Mouse (Mus musculus) midbrain, embryonic 16.5 days (tissue): ENCODE data around the gene Foxj2. TPM values are rescaled to one million over a fixed set of nuclear protein-coding genes. Genes with fewer than 3 reads are reported as not detected.

Experiments
- ATAC-seq: fragments of 200-750 bp; cut with Nextera tagmentation; 2 replicates; pipeline ENCODE4 v1.8.0; 2017; ENCODE audit warnings: moderate TSS enrichment
- H3K27ac ChIP-seq: fragments of 300-500 bp; sonication (generic); 2 replicates; pipeline ENCODE4 v1.5.1; 2014; ENCODE audit warnings: mild to moderate bottlenecking, low read length, mixed read lengths
- H3K27me3 ChIP-seq: fragments of 300-500 bp; sonication (generic); 2 replicates; pipeline ENCODE4 v1.6.1; 2014; ENCODE audit warnings: low read depth, low read length, mixed read lengths; ENCODE audit not compliant: control insufficient read depth, insufficient read depth
- H3K36me3 ChIP-seq: fragments of 300-500 bp; sonication (generic); 2 replicates; pipeline ENCODE4 v1.6.1; 2014; ENCODE audit warnings: mild to moderate bottlenecking, low read length, moderate library complexity, mixed read lengths; ENCODE audit not compliant: control insufficient read depth, insufficient read depth
- H3K4me1 ChIP-seq: fragments of 300-500 bp; sonication (generic); 2 replicates; pipeline ENCODE4 v1.6.1; 2014; ENCODE audit warnings: mild to moderate bottlenecking, low read length, mixed read lengths; ENCODE audit not compliant: control insufficient read depth, insufficient read depth
- H3K4me2 ChIP-seq: fragments of 300-500 bp; sonication (generic); 2 replicates; pipeline ENCODE4 v1.6.1; 2014; ENCODE audit warnings: mild to moderate bottlenecking, low read length, mixed read lengths
- H3K4me3 ChIP-seq: fragments of 300-500 bp; sonication (generic); 2 replicates; pipeline ENCODE4 v1.5.1; 2014; ENCODE audit warnings: low read depth, mild to moderate bottlenecking, low read length, moderate library complexity, mixed read lengths
- H3K9ac ChIP-seq: fragments of 300-500 bp; sonication (generic); 2 replicates; pipeline ENCODE4 v1.6.1; 2014; ENCODE audit warnings: low read depth, low read length, mixed read lengths
- H3K9me3 ChIP-seq: fragments of 300-500 bp; sonication (generic); replicated peaks from 2 replicates; pipeline ENCODE4 v1.6.1; 2014; ENCODE audit warnings: mild to moderate bottlenecking, low read length, mixed read lengths; ENCODE audit not compliant: control insufficient read depth, poor library complexity, severe bottlenecking
- WGBS: fragments of 180-500 bp; shearing (Covaris S2); extraction: QIAGEN DNeasy Blood & Tissue Kit; methylation state at CpG from one replicate; pipeline ENCODE4 v1.1.7; 2014; 5-methylcytosine and 5-hydroxymethylcytosine counted together
- polyA plus RNA-seq: library from polyadenylated mRNA; unstranded; fragments of >200 nt; fragmentation: Nextera tagmentation; extraction: Ambion mirVana; gene quantifications from 2 replicates; pipeline ENCODE4 v1.2.1, GENCODE M21; 2015

Foxj2 gene
- polyA plus RNA-seq, 1 experiment from 2014 or later, result 9.4 TPM

DNA sequence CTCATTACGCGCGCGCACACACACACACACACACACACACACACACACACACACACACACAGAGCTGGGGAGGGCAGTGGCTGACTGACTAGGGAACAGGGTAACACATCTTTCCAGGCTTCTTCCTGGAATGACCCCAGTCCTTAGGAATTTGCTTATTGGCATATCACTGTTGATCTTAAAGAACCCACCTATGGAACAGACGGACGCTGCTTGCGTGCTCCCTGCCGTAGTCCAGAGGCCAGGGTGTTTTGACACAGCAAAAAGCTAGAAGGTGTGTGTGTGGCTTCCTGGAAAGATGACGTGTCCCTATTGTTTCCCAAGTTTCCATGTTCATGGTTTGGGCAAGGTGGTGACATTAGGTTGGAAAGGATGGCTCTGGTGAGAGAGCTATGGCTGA, 5.5 kb downstream of the Foxj2 start:
- Histone ChIP-seq H3K36me3 (0 out of 2 replicates have a peak, but pooled peaks cover 3% of the 10 kb centered on the region), H3K9me3 (no peaks in the 10 kb centered on the region), H3K4me3 (no peak overlapping the region), H3K9ac (no peak overlapping the region), H3K27me3 (no peaks in the 10 kb centered on the region), H3K4me1 (peaks cover 34% of the 10 kb centered on the region), H3K27ac (no peak overlapping the region), H3K4me2 (peak overlapping the region; percentile 72; the same call in 1 of the 2 replicates)
- WGBS, result 95% methylated on average over 9 of the region's 9 CpGs
- no peak for ATAC-seq

DNA sequence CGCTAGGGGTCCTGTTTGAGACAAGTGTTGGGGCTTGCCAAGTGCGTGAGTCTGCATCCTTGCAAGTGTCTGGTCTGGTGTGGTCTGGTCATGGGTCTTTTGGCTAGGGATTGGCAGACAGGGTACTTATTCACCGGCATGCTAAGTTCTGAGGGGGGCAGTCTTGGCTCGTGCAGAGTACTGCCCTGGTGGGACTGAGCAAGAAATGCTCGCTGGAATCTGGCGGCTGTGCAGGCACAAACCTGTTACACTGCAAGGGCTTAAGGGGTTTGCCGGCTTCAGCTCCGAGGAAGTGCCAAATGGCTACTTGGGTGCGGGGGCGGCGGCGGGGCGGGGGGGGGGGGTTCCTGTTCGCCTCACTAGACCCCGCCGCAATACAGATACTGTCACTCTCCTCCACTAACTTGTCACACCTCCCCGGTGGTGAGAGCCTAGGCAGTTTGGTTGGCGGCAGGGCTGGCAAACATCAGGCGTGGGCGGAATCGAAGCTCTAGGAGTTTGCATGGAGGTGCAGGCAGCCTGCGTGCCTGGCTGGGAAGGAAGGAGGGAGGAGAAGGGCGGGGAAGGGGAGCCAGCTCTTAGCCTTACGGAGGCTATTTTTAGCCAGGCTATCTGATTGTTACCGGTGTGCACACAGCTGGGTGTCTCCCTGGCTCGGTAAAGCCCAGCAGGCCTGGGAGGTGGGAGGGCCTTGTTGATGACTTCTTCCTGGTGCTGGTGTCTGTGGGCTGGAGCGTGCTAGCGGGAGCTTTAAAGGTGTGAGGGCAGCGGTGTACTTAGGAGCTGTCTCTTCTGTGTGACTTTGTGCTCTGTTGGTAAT, 6.4 kb downstream of the Foxj2 start:
- peak; percentile 77 for ATAC-seq
- H3K4me1 ChIP-seq, result peaks cover 25% of the 10 kb centered on the region
- H3K27me3 ChIP-seq, result no peaks in the 10 kb centered on the region
- H3K27ac ChIP-seq, result peak overlapping the region; percentile 21; the same call in 1 of the 2 replicates
- H3K36me3 ChIP-seq, result 0 out of 2 replicates have a peak, but pooled peaks cover 3% of the 10 kb centered on the region
- 3% methylated on average over 23 of the region's 29 CpGs for WGBS
- peak overlapping the region; percentile 72 for H3K4me2 ChIP-seq
- H3K4me3 ChIP-seq, result peak overlapping the region; percentile 36
- no peaks in the 10 kb centered on the region for H3K9me3 ChIP-seq
- peak overlapping the region; percentile 58 for H3K9ac ChIP-seq

DNA sequence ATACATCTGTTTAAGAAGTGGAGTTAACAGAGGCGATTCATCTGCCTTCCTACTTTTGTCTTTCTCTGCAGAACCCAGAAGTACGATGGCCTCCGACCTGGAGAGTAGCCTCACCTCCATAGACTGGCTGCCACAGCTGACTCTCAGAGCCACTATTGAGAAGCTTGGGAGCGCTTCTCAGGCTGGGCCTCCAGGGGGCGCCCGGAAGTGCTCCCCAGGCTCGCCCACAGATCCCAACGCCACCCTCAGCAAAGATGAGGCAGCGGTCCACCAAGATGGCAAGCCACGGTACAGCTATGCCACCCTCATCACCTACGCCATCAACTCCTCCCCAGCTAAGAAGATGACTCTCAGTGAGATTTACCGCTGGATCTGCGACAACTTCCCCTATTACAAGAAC, 8.4 kb downstream of the Foxj2 start:
- no peak overlapping the region for H3K27ac ChIP-seq
- H3K4me2 ChIP-seq, result no peak overlapping the region
- H3K27me3 ChIP-seq, result no peaks in the 10 kb centered on the region
- H3K36me3 ChIP-seq, result peaks cover 9% of the 10 kb centered on the region; the same call in 1 of the 2 replicates
- peaks cover 12% of the 10 kb centered on the region for H3K4me1 ChIP-seq
- 43% methylated on average over 13 of the region's 13 CpGs for WGBS
- H3K9me3 ChIP-seq, result no peaks in the 10 kb centered on the region
- no peak overlapping the region for H3K4me3 ChIP-seq
- no peak overlapping the region for H3K9ac ChIP-seq
- ATAC-seq, result no peak

DNA sequence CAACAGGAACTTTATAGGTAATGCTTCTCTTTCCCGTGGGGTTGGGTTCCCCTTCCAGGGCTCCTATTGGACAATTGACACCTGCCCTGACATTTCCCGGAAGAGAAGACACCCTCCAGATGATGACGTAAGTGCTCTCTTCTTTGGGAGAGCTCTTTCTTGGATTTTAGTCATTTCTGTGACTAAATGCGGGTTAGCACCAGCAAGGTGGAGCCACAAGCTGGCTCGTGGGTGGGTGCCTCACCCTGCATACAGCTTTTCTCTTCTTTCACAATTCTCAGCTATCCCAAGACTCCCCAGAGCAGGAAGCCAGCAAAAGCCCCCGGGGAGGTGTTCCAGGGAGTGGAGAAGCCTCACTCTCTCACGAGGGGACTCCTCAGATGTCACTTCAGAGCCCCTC, 13.2 kb downstream of the Foxj2 start:
- Histone ChIP-seq H3K27ac (no peak overlapping the region), H3K4me3 (no peak overlapping the region), H3K9me3 (no peaks in the 10 kb centered on the region; the same call in 1 of the 2 replicates), H3K9ac (no peak overlapping the region), H3K4me2 (no peak overlapping the region), H3K27me3 (no peaks in the 10 kb centered on the region), H3K4me1 (no peaks in the 10 kb centered on the region), H3K36me3 (peaks cover 32% of the 10 kb centered on the region)
- no peak for ATAC-seq
- 90% methylated on average over 7 of the region's 7 CpGs for WGBS

DNA sequence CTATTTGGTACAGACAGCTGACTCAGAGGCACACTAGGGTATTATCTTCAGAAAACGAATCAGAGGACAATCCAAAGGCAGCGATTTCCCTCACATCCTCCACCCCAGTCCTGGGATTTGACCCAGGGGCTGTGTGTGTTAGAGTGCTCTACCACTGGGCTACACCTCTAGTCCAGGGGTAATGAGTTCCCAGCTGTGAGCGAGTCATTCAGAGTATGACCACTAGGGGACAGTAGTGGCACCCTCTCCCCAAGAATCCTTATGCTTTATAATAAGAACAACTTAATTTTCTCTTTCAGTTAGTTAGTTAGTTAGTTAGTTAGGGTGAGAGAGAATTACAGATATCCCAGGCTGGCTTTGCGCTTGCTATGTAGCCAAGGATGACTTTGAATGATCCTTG, 14.7 kb downstream of the Foxj2 start:
- no peaks in the 10 kb centered on the region for H3K4me1 ChIP-seq
- WGBS, result 62% methylated on average over 4 of the region's 4 CpGs
- H3K9ac ChIP-seq, result no peak overlapping the region
- ATAC-seq, result no peak
- H3K4me2 ChIP-seq, result no peak overlapping the region
- peaks cover 41% of the 10 kb centered on the region for H3K36me3 ChIP-seq
- H3K4me3 ChIP-seq, result no peak overlapping the region
- no peak overlapping the region for H3K27ac ChIP-seq
- H3K9me3 ChIP-seq, result no peaks in the 10 kb centered on the region; the same call in 1 of the 2 replicates
- H3K27me3 ChIP-seq, result no peaks in the 10 kb centered on the region

DNA sequence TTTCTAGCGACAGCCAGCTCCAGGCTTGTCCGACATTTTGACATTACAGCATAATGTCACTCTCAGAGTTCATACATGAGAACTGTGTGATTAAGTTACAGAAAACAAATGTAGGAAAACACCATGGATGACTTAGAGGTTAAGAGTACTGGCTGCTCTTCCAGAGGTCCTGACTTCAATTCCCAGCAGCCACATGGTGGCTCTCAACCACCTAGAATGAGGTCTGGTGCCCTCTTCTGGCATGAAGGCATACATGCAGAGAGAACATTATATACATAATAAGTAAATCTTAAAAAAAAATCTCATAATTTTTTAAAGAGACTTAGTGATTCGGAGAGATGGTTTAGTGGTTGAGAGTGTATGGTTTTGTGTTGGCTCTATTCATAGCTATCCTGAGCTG, 17.3 kb downstream of the Foxj2 start:
- Histone ChIP-seq H3K4me3 (no peak overlapping the region), H3K36me3 (peaks cover 52% of the 10 kb centered on the region), H3K4me2 (no peak overlapping the region), H3K9ac (no peak overlapping the region), H3K27me3 (no peaks in the 10 kb centered on the region), H3K9me3 (no peaks in the 10 kb centered on the region; the same call in 1 of the 2 replicates), H3K27ac (no peak overlapping the region), H3K4me1 (no peaks in the 10 kb centered on the region)
- 93% methylated on average over 3 of the region's 3 CpGs for WGBS
- no peak for ATAC-seq

DNA sequence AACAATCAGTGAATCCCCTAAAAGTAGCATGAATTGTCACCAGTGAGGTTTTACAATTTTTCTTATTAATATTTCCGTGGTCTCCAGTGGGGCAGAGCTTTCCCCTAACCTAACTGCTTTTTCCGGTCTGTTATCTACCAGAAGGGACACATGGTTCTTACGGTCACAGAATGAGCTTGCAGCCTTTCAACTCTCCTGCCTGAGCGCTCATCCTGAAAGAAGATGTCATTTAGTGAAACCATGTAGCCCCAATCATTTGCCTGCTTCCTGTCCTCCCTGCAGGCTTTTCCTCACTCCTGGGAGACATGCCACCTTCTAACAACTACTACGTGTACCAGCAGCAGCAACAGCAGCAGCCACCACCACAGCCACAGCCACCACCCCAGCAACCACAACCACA, 17.8 kb downstream of the Foxj2 start:
- 88% methylated on average over 5 of the region's 5 CpGs for WGBS
- H3K9ac ChIP-seq, result no peak overlapping the region
- H3K4me1 ChIP-seq, result no peaks in the 10 kb centered on the region
- no peak overlapping the region for H3K27ac ChIP-seq
- no peaks in the 10 kb centered on the region; the same call in 1 of the 2 replicates for H3K9me3 ChIP-seq
- H3K4me3 ChIP-seq, result no peak overlapping the region
- ATAC-seq, result no peak
- H3K36me3 ChIP-seq, result peaks cover 52% of the 10 kb centered on the region
- no peak overlapping the region for H3K4me2 ChIP-seq
- H3K27me3 ChIP-seq, result no peaks in the 10 kb centered on the region

DNA sequence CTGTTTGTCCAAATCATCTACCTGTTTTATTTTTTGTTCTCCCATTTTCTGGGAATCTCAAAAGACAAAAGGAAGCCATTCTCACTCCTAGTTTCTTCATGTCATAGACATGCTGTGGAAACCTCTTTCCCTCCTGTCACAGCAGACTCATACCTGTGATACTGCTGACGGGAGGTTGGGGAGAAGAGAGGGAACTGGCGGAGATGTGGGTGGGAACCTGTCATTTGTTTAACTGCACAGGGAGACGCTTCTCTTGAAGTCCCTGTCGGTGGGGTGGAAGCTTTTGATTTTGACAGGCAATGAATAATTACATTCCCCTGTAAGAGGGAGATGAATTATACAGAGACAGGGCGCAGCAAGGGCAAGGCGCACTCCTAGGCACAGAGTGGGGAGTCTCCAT, 24.0 kb downstream of the Foxj2 start:
- WGBS, result 84% methylated on average over 6 of the region's 6 CpGs
- Histone ChIP-seq H3K36me3 (peaks cover 42% of the 10 kb centered on the region), H3K9me3 (no peaks in the 10 kb centered on the region), H3K4me1 (no peaks in the 10 kb centered on the region), H3K4me3 (no peak overlapping the region), H3K27ac (no peak overlapping the region), H3K27me3 (no peaks in the 10 kb centered on the region), H3K9ac (no peak overlapping the region), H3K4me2 (no peak overlapping the region)
- no peak for ATAC-seq

DNA sequence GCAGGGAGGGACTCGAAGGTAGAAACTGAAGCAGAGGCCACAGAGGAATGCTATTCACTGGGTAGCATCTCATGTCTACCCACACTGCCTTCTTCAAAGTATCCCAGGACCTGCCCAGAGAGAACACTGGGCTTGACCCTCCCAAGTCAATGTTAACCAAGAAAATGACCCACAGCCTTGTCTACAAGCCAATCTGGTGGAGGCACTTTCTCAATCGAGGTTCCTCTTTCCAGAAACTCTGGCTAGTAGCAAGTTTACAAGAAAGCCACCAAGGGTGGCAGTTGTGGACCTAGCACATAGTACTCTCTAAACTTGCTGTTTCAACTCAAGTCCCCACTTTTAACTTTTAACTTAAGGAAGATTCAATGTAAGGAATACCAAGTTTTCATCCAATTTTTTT, 33.0 kb downstream of the Foxj2 start:
- no peak for ATAC-seq
- 81% methylated on average over 2 of the region's 2 CpGs for WGBS
- Histone ChIP-seq H3K4me3 (no peak overlapping the region), H3K4me1 (no peaks in the 10 kb centered on the region), H3K4me2 (no peak overlapping the region), H3K27ac (no peak overlapping the region), H3K9me3 (no peaks in the 10 kb centered on the region), H3K36me3 (no peaks in the 10 kb centered on the region), H3K9ac (no peak overlapping the region), H3K27me3 (no peaks in the 10 kb centered on the region)
